Mouse (Mus musculus): ENCODE measurements at regions not wholly inside any gene's neighbourhood (a gene's known extent, or its start where the extent isn't known, plus 50 kb on each side); places are given as distances from the start of the nearest gene placed in this dataset.

DNA sequence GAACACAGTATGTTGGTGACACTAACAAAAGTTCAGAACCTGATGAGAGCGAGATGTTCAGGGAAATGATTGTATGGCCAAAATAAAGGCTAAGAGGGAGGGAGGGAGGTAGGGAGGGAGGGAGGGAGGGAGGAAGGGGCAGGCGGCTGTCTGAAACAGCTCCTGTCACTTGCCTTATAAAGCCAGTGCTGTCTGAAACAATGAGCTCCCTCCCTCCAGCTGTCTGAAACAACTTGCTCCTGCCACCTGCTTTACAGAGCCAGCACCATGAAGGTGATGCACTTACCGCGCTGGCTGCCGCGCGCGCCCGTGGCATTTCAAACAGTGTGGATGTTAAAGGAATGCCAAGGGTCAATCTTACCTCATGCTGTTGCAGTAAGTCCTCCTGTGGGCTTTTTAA, 571.9 kb downstream of the 1700064H15Rik start:
- 24% methylated on average over 9 of the region's 9 CpGs for WGBS

GRCm38 (mm10) chr3:19059906-19060870, 568.3 kb downstream of the 1700064H15Rik start:
- ATAC-seq (replicated peaks; ENCODE audit: insufficient number of reproducible peaks, insufficient read depth, low FRiP score, low read depth): no peak
- no peak overlapping the region for H3K4me3 ChIP-seq
- H3K27me3 ChIP-seq: 0 out of 2 replicates have a peak, but pooled peaks cover 6% of the 10 kb centered on the region
- no peaks in the 10 kb centered on the region for H3K36me3 ChIP-seq
- H3K4me2 ChIP-seq: no peak overlapping the region
- H3K9me3 ChIP-seq (replicated peaks): no peaks in the 10 kb centered on the region
- no peak overlapping the region for H3K27ac ChIP-seq
- no peak overlapping the region for H3K9ac ChIP-seq
- H3K4me1 ChIP-seq (replicated peaks): 0 out of 2 replicates have a peak, but pooled peaks cover 2% of the 10 kb centered on the region
- WGBS: 41% methylated on average over 17 of the region's 17 CpGs

More for the DNA sequence above, 571.9 kb downstream of the 1700064H15Rik start:
- no peak overlapping the region for H3K27ac ChIP-seq
- H3K9me3 ChIP-seq (replicated peaks): no peaks in the 10 kb centered on the region
- H3K4me2 ChIP-seq: no peak overlapping the region
- ATAC-seq (replicated peaks; ENCODE audit: insufficient number of reproducible peaks, insufficient read depth, low FRiP score, low read depth): no peak
- H3K9ac ChIP-seq: no peak overlapping the region
- 0 out of 2 replicates have a peak, but pooled peaks cover 6% of the 10 kb centered on the region for H3K27me3 ChIP-seq
- no peaks in the 10 kb centered on the region for H3K36me3 ChIP-seq
- H3K4me1 ChIP-seq (replicated peaks): 0 out of 2 replicates have a peak, but pooled peaks cover 2% of the 10 kb centered on the region
- no peak overlapping the region for H3K4me3 ChIP-seq

DNA sequence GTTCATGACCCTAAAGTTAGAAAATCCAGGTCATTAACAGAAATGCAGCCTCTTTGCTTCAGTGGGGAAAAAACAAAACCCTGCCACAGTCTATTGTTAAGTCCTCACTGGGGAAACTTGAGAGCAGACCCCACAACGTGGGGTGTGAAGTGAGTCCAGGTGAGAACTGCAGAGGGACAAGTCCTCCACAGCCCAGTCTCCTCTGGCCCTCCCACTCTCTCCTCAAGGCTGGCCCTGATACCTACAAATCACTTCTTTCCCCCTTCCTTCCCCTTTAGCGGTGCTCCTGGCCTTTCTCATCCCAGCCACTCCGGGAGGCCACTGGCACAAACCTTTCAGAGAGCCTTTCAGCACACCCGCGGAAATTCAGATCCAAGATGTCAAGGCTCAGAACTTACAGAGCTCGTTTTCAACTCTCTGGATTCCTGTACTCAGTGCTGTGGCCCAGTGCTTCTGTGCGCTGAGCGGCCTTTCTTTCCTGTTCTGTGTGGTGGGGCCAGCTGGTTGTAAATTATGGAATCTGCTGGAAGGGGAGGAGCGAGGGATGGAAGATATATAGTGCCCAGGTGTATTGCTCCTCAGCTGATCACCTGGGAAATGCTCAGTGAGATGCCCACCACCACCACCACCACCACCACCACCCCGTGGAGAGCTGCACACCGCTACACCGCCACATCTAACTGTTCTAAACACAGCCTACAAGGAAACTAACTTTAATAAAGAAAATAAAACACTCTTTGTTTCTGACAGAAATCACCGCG, 566.8 kb downstream of the 1700064H15Rik start:
- Histone ChIP-seq H3K4me1 (replicated peaks) (0 out of 2 replicates have a peak, but pooled peaks cover 2% of the 10 kb centered on the region), H3K9me3 (replicated peaks) (no peaks in the 10 kb centered on the region), H3K27ac (no peak overlapping the region), H3K4me3 (no peak overlapping the region), H3K9ac (no peak overlapping the region), H3K27me3 (0 out of 2 replicates have a peak, but pooled peaks cover 6% of the 10 kb centered on the region), H3K4me2 (no peak overlapping the region), H3K36me3 (no peaks in the 10 kb centered on the region)
- 47% methylated on average over 12 of the region's 14 CpGs for WGBS
- no peak for ATAC-seq (replicated peaks; ENCODE audit: insufficient number of reproducible peaks, insufficient read depth, low FRiP score, low read depth)

GRCm38 (mm10) chr3:19062249-19062859, 566.1 kb downstream of the 1700064H15Rik start:
- Histone ChIP-seq H3K4me2 (no peak overlapping the region), H3K36me3 (no peaks in the 10 kb centered on the region), H3K27ac (no peak overlapping the region), H3K9me3 (replicated peaks) (no peaks in the 10 kb centered on the region), H3K4me1 (replicated peaks) (0 out of 2 replicates have a peak, but pooled peaks cover 2% of the 10 kb centered on the region), H3K4me3 (no peak overlapping the region), H3K9ac (no peak overlapping the region), H3K27me3 (0 out of 2 replicates have a peak, but pooled peaks cover 6% of the 10 kb centered on the region)
- no peak for ATAC-seq (replicated peaks; ENCODE audit: insufficient number of reproducible peaks, insufficient read depth, low FRiP score, low read depth)
- WGBS: 29% methylated on average over 6 of the region's 6 CpGs

DNA sequence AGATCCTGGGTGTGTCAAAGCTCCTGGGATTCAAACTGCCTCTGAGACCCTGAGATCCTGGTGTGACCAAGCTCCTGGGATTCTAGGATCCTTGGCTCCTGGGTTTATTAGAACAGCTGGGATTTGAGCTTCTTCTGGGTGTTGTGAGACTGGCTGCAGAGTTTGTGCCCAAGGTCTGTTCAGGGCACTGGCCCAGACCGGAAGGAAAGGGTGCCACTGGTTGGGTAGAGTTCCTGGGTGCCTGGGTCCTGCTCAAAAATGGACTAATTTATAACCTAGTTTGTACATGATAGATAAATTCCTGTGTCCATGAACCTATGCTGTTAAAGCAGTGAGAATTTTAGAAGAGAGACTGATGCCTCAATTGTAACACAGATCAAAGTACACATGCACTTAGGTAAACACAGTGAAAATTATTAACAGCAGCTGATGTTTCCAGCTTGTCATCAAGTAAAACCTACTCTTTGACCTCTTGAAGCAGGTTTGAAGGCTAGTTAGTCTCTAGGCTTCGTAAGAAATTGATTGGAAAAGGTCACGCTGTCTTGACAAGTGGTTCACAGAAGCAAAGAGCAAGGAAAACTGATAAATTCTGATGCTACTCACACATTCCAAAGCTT, 561.2 kb downstream of the 1700064H15Rik start:
- H3K27ac ChIP-seq: no peak overlapping the region
- H3K9ac ChIP-seq: no peak overlapping the region
- no peak for ATAC-seq (replicated peaks; ENCODE audit: insufficient number of reproducible peaks, insufficient read depth, low FRiP score, low read depth)
- H3K36me3 ChIP-seq: no peaks in the 10 kb centered on the region
- no peak overlapping the region for H3K4me2 ChIP-seq
- no peaks in the 10 kb centered on the region for H3K4me1 ChIP-seq (replicated peaks)
- 68% methylated on average over 3 of the region's 3 CpGs for WGBS
- H3K4me3 ChIP-seq: no peak overlapping the region
- H3K27me3 ChIP-seq: no peaks in the 10 kb centered on the region
- H3K9me3 ChIP-seq (replicated peaks): no peaks in the 10 kb centered on the region

Measured in heart, embryonic 15.5 days (tissue).